Comparison of ENCODE assay signal across 13 mouse cellular contexts in the genomic region with DNA sequence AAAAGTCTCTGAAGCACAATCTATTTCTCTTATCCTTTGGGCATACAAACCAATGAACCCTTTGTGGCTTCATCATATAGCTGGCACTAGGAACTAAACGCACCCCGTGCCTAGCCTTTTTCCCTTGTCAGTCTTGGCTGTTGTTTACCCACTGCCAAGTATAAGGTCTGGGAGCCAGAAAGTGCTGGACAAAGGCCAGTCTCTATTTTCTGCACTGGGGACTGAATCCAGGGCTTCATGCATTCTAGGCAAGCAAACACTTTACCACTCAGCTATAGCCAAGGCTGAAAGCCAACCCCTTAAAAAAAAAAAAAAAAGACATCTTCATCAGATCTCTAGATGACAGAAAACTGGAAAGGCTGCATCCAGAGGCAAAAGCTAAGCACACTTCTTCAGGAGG. TPM values are rescaled to one million over a fixed set of nuclear protein-coding genes. Genes with fewer than 3 reads are reported as not detected.
DNase-seq lines count a peak whose midpoint lies in the region; ATAC-seq and TF ChIP-seq lines count a peak whose summit lies in the region.
"Had no signal": no experiment of that assay in that cellular context is flagged by ENCODE, and none has a peak within 500 bp of the region (broad histone marks: within the 10 kb centered on the region; RNA-seq: fewer than 3 reads in every experiment).

No protein-coding gene starts in this region.

- peak; percentile 40; the same call in 1 of the 2 replicates for ATAC-seq in forebrain, embryonic 14.5 days
- peak; percentile 87 for ATAC-seq in hindbrain, postnatal 0 days
- ATAC-seq in forebrain, postnatal 0 days, result peak; percentile 76

- TF ChIP-seq EP300 in MEL (IDR thresholded peaks at IDR 0.05; ENCODE audit: low read depth in 1 of 2, low read length in 2 of 2), result no peak

- no peak for TF ChIP-seq POLR2A in MEL (IDR thresholded peaks at IDR 0.05; ENCODE audit: control insufficient read depth in 1 of 2, insufficient read depth in 1 of 2, low read depth in 1 of 2, low read length in 2 of 2, poor library complexity in 1 of 2)

- no peak overlapping the region for H3K4me3 ChIP-seq in forebrain, embryonic 14.5 days (ENCODE audit: low read depth, low read length)
- H3K4me3 ChIP-seq in forebrain, embryonic 10.5 days, result no peak overlapping the region
- H3K4me3 ChIP-seq in hindbrain, postnatal 0 days (ENCODE audit: low read length), result no peak overlapping the region
- no peak overlapping the region for H3K4me3 ChIP-seq in hindbrain, embryonic 10.5 days
- no peak overlapping the region for H3K4me3 ChIP-seq in MEL (ENCODE audit: control insufficient read depth in 1 of 2, insufficient read depth in 1 of 2, low read depth in 2 of 2, low read length in 2 of 2)
- no peak overlapping the region for H3K4me3 ChIP-seq in forebrain, postnatal 0 days (ENCODE audit: low read depth, low read length)
- H3K4me3 ChIP-seq: embryonic facial prominence, embryonic 15.5 days; kidney, embryonic 15.5 days; liver, embryonic 15.5 days had no signal

- no peak overlapping the region for H3K27ac ChIP-seq in forebrain, embryonic 14.5 days (ENCODE audit: low read depth, low read length)
- no peak overlapping the region for H3K27ac ChIP-seq in forebrain, embryonic 10.5 days
- no peak overlapping the region for H3K27ac ChIP-seq in hindbrain, postnatal 0 days
- H3K27ac ChIP-seq in hindbrain, embryonic 10.5 days, result no peak overlapping the region
- H3K27ac ChIP-seq in MEL (ENCODE audit: control insufficient read depth, low read depth, low read length), result no peak overlapping the region
- H3K27ac ChIP-seq in forebrain, postnatal 0 days (ENCODE audit: low read depth, low read length), result no peak overlapping the region
- H3K27ac ChIP-seq: embryonic facial prominence, embryonic 15.5 days; kidney, embryonic 15.5 days; liver, embryonic 15.5 days had no signal

- H3K9ac ChIP-seq in forebrain, embryonic 14.5 days (ENCODE audit: low read length), result no peak overlapping the region
- no peak overlapping the region for H3K9ac ChIP-seq in hindbrain, postnatal 0 days (replicated peaks; ENCODE audit: low read length)
- no peak overlapping the region for H3K9ac ChIP-seq in MEL (ENCODE audit: control insufficient read depth, low read depth, low read length, poor library complexity, severe bottlenecking)
- no peak overlapping the region for H3K9ac ChIP-seq in forebrain, postnatal 0 days
- H3K9ac ChIP-seq: embryonic facial prominence, embryonic 15.5 days; kidney, embryonic 15.5 days; liver, embryonic 15.5 days had no signal

- TF ChIP-seq RAD21 in MEL (IDR thresholded peaks at IDR 0.05; ENCODE audit: low read depth, low read length), result no peak

- H3K27me3 ChIP-seq in forebrain, embryonic 14.5 days (replicated peaks; ENCODE audit: control insufficient read depth, insufficient read depth, low read length), result no peaks in the 10 kb centered on the region
- H3K27me3 ChIP-seq in forebrain, embryonic 10.5 days (ENCODE audit: poor library complexity, severe bottlenecking), result no peaks in the 10 kb centered on the region; the same call in 1 of the 2 replicates
- no peaks in the 10 kb centered on the region for H3K27me3 ChIP-seq in hindbrain, postnatal 0 days (ENCODE audit: insufficient read depth, low read length)
- peaks cover 3% of the 10 kb centered on the region; the same call in 1 of the 2 replicates for H3K27me3 ChIP-seq in hindbrain, embryonic 10.5 days (ENCODE audit: insufficient read depth, poor library complexity, severe bottlenecking)
- no peaks in the 10 kb centered on the region for H3K27me3 ChIP-seq in MEL (ENCODE audit: control insufficient read depth in 1 of 2, insufficient read depth in 2 of 2, low read length in 2 of 2)
- H3K27me3 ChIP-seq in forebrain, postnatal 0 days (ENCODE audit: insufficient read depth, low read length), result no peaks in the 10 kb centered on the region
- H3K27me3 ChIP-seq: embryonic facial prominence, embryonic 15.5 days had no signal

- H3K4me2 ChIP-seq in forebrain, embryonic 14.5 days (ENCODE audit: low read length), result no peak overlapping the region
- H3K4me2 ChIP-seq in hindbrain, postnatal 0 days (ENCODE audit: low read depth, low read length), result no peak overlapping the region
- H3K4me2 ChIP-seq in forebrain, postnatal 0 days (ENCODE audit: low read depth), result no peak overlapping the region
- H3K4me2 ChIP-seq: embryonic facial prominence, embryonic 15.5 days; kidney, embryonic 15.5 days; liver, embryonic 15.5 days had no signal

- no peaks in the 10 kb centered on the region for H3K79me2 ChIP-seq in MEL (ENCODE audit: control insufficient read depth, insufficient read depth, low read length, poor library complexity)

- no peaks in the 10 kb centered on the region for H3K4me1 ChIP-seq in forebrain, embryonic 14.5 days (ENCODE audit: control insufficient read depth, insufficient read depth, low read length)
- H3K4me1 ChIP-seq in forebrain, embryonic 10.5 days, result peaks cover 8% of the 10 kb centered on the region
- no peaks in the 10 kb centered on the region; the same call in 1 of the 2 replicates for H3K4me1 ChIP-seq in hindbrain, postnatal 0 days (ENCODE audit: insufficient read depth, low read length)
- H3K4me1 ChIP-seq in hindbrain, embryonic 10.5 days (replicated peaks), result no peaks in the 10 kb centered on the region
- peaks cover 0 to 9% of the 10 kb centered on the region in 2 experiments; a peak in 3 of 4 replicates for H3K4me1 ChIP-seq in MEL (ENCODE audit: control insufficient read depth in 1 of 2, insufficient read depth in 2 of 2, low read length in 2 of 2)
- H3K4me1 ChIP-seq in forebrain, postnatal 0 days (ENCODE audit: insufficient read depth), result no peaks in the 10 kb centered on the region
- H3K4me1 ChIP-seq: liver, embryonic 15.5 days had no signal

- H3K9me3 ChIP-seq in forebrain, embryonic 14.5 days (replicated peaks; ENCODE audit: control insufficient read depth, low read length), result no peaks in the 10 kb centered on the region
- H3K9me3 ChIP-seq in forebrain, embryonic 10.5 days, result no peaks in the 10 kb centered on the region
- H3K9me3 ChIP-seq in hindbrain, postnatal 0 days (ENCODE audit: low read length), result no peaks in the 10 kb centered on the region
- no peaks in the 10 kb centered on the region for H3K9me3 ChIP-seq in hindbrain, embryonic 10.5 days
- no peaks in the 10 kb centered on the region for H3K9me3 ChIP-seq in MEL (replicated peaks; ENCODE audit: insufficient read depth, low read length)
- H3K9me3 ChIP-seq in forebrain, postnatal 0 days (ENCODE audit: low read length), result no peaks in the 10 kb centered on the region
- H3K9me3 ChIP-seq: embryonic facial prominence, embryonic 15.5 days; kidney, embryonic 15.5 days; liver, embryonic 15.5 days had no signal

- DNase-seq in forebrain, embryonic 14.5 days (ENCODE audit: low spot score), result peak; percentile 84
- DNase-seq in forebrain, embryonic 10.5 days (ENCODE audit: extremely low spot score, low spot score), result no peak
- peak; percentile 84 for DNase-seq in hindbrain, postnatal 0 days (ENCODE audit: low spot score)
- no peak for DNase-seq in hindbrain, embryonic 10.5 days (ENCODE audit: low spot score)
- no peak for DNase-seq in MEL (ENCODE audit: low read depth, low spot score)
- peak; percentile 79 for DNase-seq in forebrain, postnatal 0 days
- no peak for DNase-seq in kidney, adult 11 months
- no peak for DNase-seq in ovary, postnatal 10 days (ENCODE audit: low spot score)
- DNase-seq: thymus, adult 18-20 months had no signal

- no peaks in the 10 kb centered on the region for H3K36me3 ChIP-seq in forebrain, embryonic 14.5 days (ENCODE audit: control insufficient read depth, insufficient read depth, low read length)
- H3K36me3 ChIP-seq in forebrain, embryonic 10.5 days (replicated peaks), result no peaks in the 10 kb centered on the region
- H3K36me3 ChIP-seq in hindbrain, postnatal 0 days (ENCODE audit: insufficient read depth, low read length), result no peaks in the 10 kb centered on the region
- no peaks in the 10 kb centered on the region for H3K36me3 ChIP-seq in hindbrain, embryonic 10.5 days
- peaks cover 0 to 7% of the 10 kb centered on the region in 2 experiments; a peak in 2 of 4 replicates for H3K36me3 ChIP-seq in MEL (ENCODE audit: control insufficient read depth in 1 of 2, insufficient read depth in 2 of 2, low read length in 2 of 2)
- no peaks in the 10 kb centered on the region for H3K36me3 ChIP-seq in forebrain, postnatal 0 days (ENCODE audit: insufficient read depth)
- H3K36me3 ChIP-seq: embryonic facial prominence, embryonic 15.5 days; kidney, embryonic 15.5 days; liver, embryonic 15.5 days had no signal

- WGBS in forebrain, embryonic 14.5 days, result 38% methylated on average over 2 of the region's 2 CpGs
- 97% methylated on average over 2 of the region's 2 CpGs for WGBS in forebrain, embryonic 10.5 days
- 46% methylated on average over 2 of the region's 2 CpGs for WGBS in hindbrain, postnatal 0 days
- 90% methylated on average over 2 of the region's 2 CpGs for WGBS in hindbrain, embryonic 10.5 days
- WGBS in forebrain, postnatal 0 days, result 30% methylated on average over 2 of the region's 2 CpGs

- no peak for TF ChIP-seq CTCF in hindbrain, postnatal 0 days (IDR thresholded peaks at IDR 0.05; ENCODE audit: low read depth)
- no peak for TF ChIP-seq CTCF in MEL (IDR thresholded peaks at IDR 0.05 in 2 of 3, conservative IDR thresholded peaks at IDR 0.05 in 1 of 3; ENCODE audit: control insufficient read depth in 1 of 3, insufficient read depth in 1 of 3, low read depth in 2 of 3, low read length in 3 of 3, poor library complexity in 1 of 3, severe bottlenecking in 1 of 3)
- TF ChIP-seq CTCF in forebrain, postnatal 0 days (IDR thresholded peaks at IDR 0.05; ENCODE audit: low read depth), result no peak

TF ChIP-seq in MEL, 35 proteins besides CTCF, POLR2A, EP300 and RAD21:
- TF ChIP-seq MEF2A (IDR thresholded peaks at IDR 0.05; ENCODE audit: extremely low read depth, insufficient replicate concordance, low read depth, low read length, poor library complexity, severe bottlenecking), result no peak
- TF ChIP-seq RCOR1 (IDR thresholded peaks at IDR 0.05; ENCODE audit: low read depth, low read length), result no peak
- TF ChIP-seq ZNF384 (IDR thresholded peaks at IDR 0.05; ENCODE audit: low read depth, low read length), result 0 out of 2 replicates have a peak, but pooled peaks have one; percentile 54
- TF ChIP-seq ZC3H11A (IDR thresholded peaks at IDR 0.05; ENCODE audit: low read depth, low read length), result no peak
- TF ChIP-seq GABPA (IDR thresholded peaks at IDR 0.05; ENCODE audit: low read depth, low read length), result no peak
TF ChIP-seq in MEL: peak in this region for 1.

RNA-seq across cellular contexts. Expression of gene Chn1, which starts 15.2 kb away (rescaled TPM):
- 93.5 and 98.9 TPM in 2 replicates for polyA plus RNA-seq in forebrain, embryonic 14.5 days (2014; fragmentation: Nextera tagmentation; extraction: Ambion mirVana)
- polyA plus RNA-seq in forebrain, embryonic 10.5 days (2016; fragmentation: Nextera tagmentation; extraction: Ambion mirVana), result 31.2 and 34.7 TPM in 2 replicates
- 95.3 and 111 TPM in 2 replicates for total RNA-seq in hindbrain, postnatal 0 days (2014; rRNA removed)
- 63.8 and 68.8 TPM in 2 replicates for polyA plus RNA-seq in hindbrain, postnatal 0 days (2015; fragmentation: Nextera tagmentation; extraction: Ambion mirVana)
- polyA plus RNA-seq in hindbrain, embryonic 10.5 days (2016; fragmentation: Nextera tagmentation; extraction: Ambion mirVana), result 44.7 and 68.4 TPM in 2 replicates
- 5.0 and 9.0 TPM in 2 replicates for total RNA-seq in MEL (2012; rRNA removed)
- 10 to 100 TPM in 1 of 2 experiments, not detected in 1; 14.1 TPM for polyA plus RNA-seq in MEL (2012; ENCODE audit: insufficient read depth in 1 of 2, insufficient read length in 2 of 2, low read depth in 1 of 2, low replicate concordance in 2 of 2, missing spikeins in 1 of 2)
- total RNA-seq in forebrain, postnatal 0 days (2014; rRNA removed), result 136 and 157 TPM in 2 replicates
- polyA plus RNA-seq in forebrain, postnatal 0 days (2015; fragmentation: Nextera tagmentation; extraction: Ambion mirVana), result 85.5 and 102 TPM in 2 replicates
- total RNA-seq: megakaryocyte, adult 5-6 weeks had no signal

Comparison
In these comparisons a context has a peak if more than half of its experiments do, and no peak if none do; other contexts are left out.
1. DNase-seq: peak in forebrain, embryonic 14.5 days (single experiment), hindbrain, postnatal 0 days (single experiment) and forebrain, postnatal 0 days (single experiment); none in forebrain, embryonic 10.5 days (single experiment), hindbrain, embryonic 10.5 days (single experiment), MEL (single experiment), kidney, adult 11 months (single experiment) and ovary, postnatal 10 days (single experiment).
2. Peak in every context shown above with its lines, with median percentiles within 50 percentile points of each other: ATAC-seq.